Mouse (Mus musculus): ENCODE results near the gene Gm20388. TPM values are rescaled to one million over a fixed set of nuclear protein-coding genes. Genes with fewer than 3 reads are reported as not detected.

The Gm20388 gene
- total RNA-seq, 1 experiment = 27.0 TPM

- no peak for DNase-seq (ENCODE audit: low read depth, low spot score)
- H3K9me3 ChIP-seq (ENCODE audit: control insufficient read depth, insufficient read depth, low read depth, low read length) = no peaks in the 10 kb centered on the region
- no peak overlapping the region for H3K27ac ChIP-seq (ENCODE audit: insufficient read depth, low read depth, low read length, poor library complexity, severe bottlenecking)
- H3K36me3 ChIP-seq (ENCODE audit: control insufficient read depth, insufficient read depth, low read length, poor library complexity, severe bottlenecking) = no peaks in the 10 kb centered on the region
- peak overlapping the region in 1 of 2 experiments; percentile 56; a peak in 2 of 4 replicates for H3K4me3 ChIP-seq (ENCODE audit: insufficient read depth in 1 of 2, low read depth in 1 of 2, low read length in 2 of 2, poor library complexity in 1 of 2, severe bottlenecking in 1 of 2)
- peak overlapping the region; percentile 33; the same call in 1 of the 2 replicates for H3K9ac ChIP-seq (ENCODE audit: insufficient read depth, low read depth, low read length, poor library complexity, severe bottlenecking)
- in situ Hi-C loops (cut with MboI; ENCODE audit: low sequenced_read_pairs in 2 of 2, unreplicated experiment in 2 of 2) = no loop called here
- TF ChIP-seq ZNF384 (IDR thresholded peaks at IDR 0.05; ENCODE audit: low read depth, low read length) = no peak
- TF ChIP-seq CHD2 (IDR thresholded peaks at IDR 0.05; ENCODE audit: low read depth, low read length) = no peak
- TF ChIP-seq HCFC1 (IDR thresholded peaks at IDR 0.05; ENCODE audit: borderline replicate concordance, insufficient read depth, low read length) = no peak
- no peak for TF ChIP-seq MAFK (IDR thresholded peaks at IDR 0.05; ENCODE audit: insufficient read depth, low read depth, low read length)
- no peak for TF ChIP-seq ZC3H11A (IDR thresholded peaks at IDR 0.05; ENCODE audit: borderline replicate concordance, low read depth, low read length)
- peaks cover 0 to 9% of the 10 kb centered on the region in 2 experiments; a peak in 2 of 4 replicates for H3K4me1 ChIP-seq (ENCODE audit: control insufficient read depth in 2 of 2, insufficient read depth in 2 of 2, low read length in 2 of 2, poor library complexity in 1 of 2)
Measured at GRCm38 (mm10) chr8:121273620-121274019, 1363.0 kb downstream of the Gm20388 start.

DNA sequence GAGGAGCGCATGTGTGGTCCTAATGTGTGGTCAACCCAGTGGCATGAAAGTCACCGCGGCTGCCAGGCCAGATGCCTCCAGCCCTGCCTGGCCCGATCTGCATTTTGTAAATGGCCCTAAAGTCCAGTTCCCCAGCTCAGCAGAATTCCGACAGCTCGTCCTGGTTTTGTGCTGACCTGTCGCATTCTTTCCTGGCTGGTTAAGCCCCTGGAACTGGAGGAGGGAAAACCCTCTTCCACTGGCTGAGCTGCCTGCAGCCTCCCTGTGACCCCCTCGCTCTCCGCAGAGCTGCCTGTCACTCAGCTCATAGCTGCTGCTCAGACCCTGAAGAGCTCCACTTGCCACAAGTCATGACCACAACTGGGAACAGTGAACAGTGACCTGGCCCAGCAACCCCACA, 1369.8 kb downstream of the Gm20388 start:
- DNase-seq (ENCODE audit: low read depth, low spot score) = no peak
- no peak overlapping the region for H3K9ac ChIP-seq (ENCODE audit: insufficient read depth, low read depth, low read length, poor library complexity, severe bottlenecking)
- no peaks in the 10 kb centered on the region for H3K4me1 ChIP-seq (ENCODE audit: control insufficient read depth in 2 of 2, insufficient read depth in 2 of 2, low read length in 2 of 2, poor library complexity in 1 of 2)
- no peak overlapping the region for H3K4me3 ChIP-seq (ENCODE audit: insufficient read depth in 1 of 2, low read depth in 1 of 2, low read length in 2 of 2, poor library complexity in 1 of 2, severe bottlenecking in 1 of 2)
- in situ Hi-C loops (cut with MboI; ENCODE audit: low sequenced_read_pairs in 2 of 2, unreplicated experiment in 2 of 2) = no loop called here
- H3K36me3 ChIP-seq (ENCODE audit: control insufficient read depth, insufficient read depth, low read length, poor library complexity, severe bottlenecking) = no peaks in the 10 kb centered on the region
- no peak overlapping the region for H3K27ac ChIP-seq (ENCODE audit: insufficient read depth, low read depth, low read length, poor library complexity, severe bottlenecking)
- H3K9me3 ChIP-seq (ENCODE audit: control insufficient read depth, insufficient read depth, low read depth, low read length) = no peaks in the 10 kb centered on the region
- TF ChIP-seq ZNF384 (IDR thresholded peaks at IDR 0.05; ENCODE audit: low read depth, low read length) = no peak
- peak; percentile 49; the same call in 1 of the 2 replicates for TF ChIP-seq MAFK (IDR thresholded peaks at IDR 0.05; ENCODE audit: insufficient read depth, low read depth, low read length)

GRCm38 (mm10) chr8:121289346-121289745, 1378.7 kb downstream of the Gm20388 start:
- Histone ChIP-seq H3K27ac (ENCODE audit: insufficient read depth, low read depth, low read length, poor library complexity, severe bottlenecking) (no peak overlapping the region), H3K4me1 (ENCODE audit: control insufficient read depth in 2 of 2, insufficient read depth in 2 of 2, low read length in 2 of 2, poor library complexity in 1 of 2) (no peaks in the 10 kb centered on the region), H3K36me3 (ENCODE audit: control insufficient read depth, insufficient read depth, low read length, poor library complexity, severe bottlenecking) (no peaks in the 10 kb centered on the region), H3K9me3 (ENCODE audit: control insufficient read depth, insufficient read depth, low read depth, low read length) (no peaks in the 10 kb centered on the region), H3K4me3 (ENCODE audit: insufficient read depth in 1 of 2, low read depth in 1 of 2, low read length in 2 of 2, poor library complexity in 1 of 2, severe bottlenecking in 1 of 2) (no peak overlapping the region), H3K9ac (ENCODE audit: insufficient read depth, low read depth, low read length, poor library complexity, severe bottlenecking) (no peak overlapping the region)
- no peak for TF ChIP-seq MAFK (IDR thresholded peaks at IDR 0.05; ENCODE audit: insufficient read depth, low read depth, low read length)
- no peak for DNase-seq (ENCODE audit: low read depth, low spot score)
- in situ Hi-C loops (cut with MboI; ENCODE audit: low sequenced_read_pairs in 2 of 2, unreplicated experiment in 2 of 2) = no loop called here

DNA sequence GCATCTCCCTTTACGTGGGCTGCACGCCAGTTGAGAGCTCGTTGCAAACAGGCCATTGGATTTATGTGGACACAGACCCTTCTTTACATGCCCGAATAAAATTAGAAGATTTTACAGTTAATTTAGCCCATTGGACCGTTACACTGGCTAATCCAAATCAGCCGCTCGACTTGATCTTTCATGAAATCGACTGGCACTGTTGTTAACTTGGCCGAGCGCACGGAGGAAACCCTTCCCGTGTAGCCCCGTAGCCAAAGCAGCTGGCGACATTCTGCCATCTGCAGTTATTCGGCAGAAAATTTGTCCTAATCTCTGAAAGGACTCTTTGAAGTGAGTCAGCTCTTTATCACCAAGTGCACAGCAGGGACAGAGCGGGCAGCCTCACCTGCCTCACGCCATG, 1379.9 kb downstream of the Gm20388 start:
- TF ChIP-seq ZC3H11A (IDR thresholded peaks at IDR 0.05; ENCODE audit: borderline replicate concordance, low read depth, low read length) (no peak), MAFK (IDR thresholded peaks at IDR 0.05; ENCODE audit: insufficient read depth, low read depth, low read length) (no peak), HCFC1 (IDR thresholded peaks at IDR 0.05; ENCODE audit: borderline replicate concordance, insufficient read depth, low read length) (no peak), CHD2 (IDR thresholded peaks at IDR 0.05; ENCODE audit: low read depth, low read length) (no peak), ZNF384 (IDR thresholded peaks at IDR 0.05; ENCODE audit: low read depth, low read length) (no peak)

GRCm38 (mm10) chr8:121293418-121293817, 1382.8 kb downstream of the Gm20388 start:
- Histone ChIP-seq H3K4me1 (ENCODE audit: control insufficient read depth in 2 of 2, insufficient read depth in 2 of 2, low read length in 2 of 2, poor library complexity in 1 of 2) (peaks cover 0 to 2% of the 10 kb centered on the region in 2 experiments; a peak in 1 of 4 replicates), H3K27ac (ENCODE audit: insufficient read depth, low read depth, low read length, poor library complexity, severe bottlenecking) (no peak overlapping the region), H3K36me3 (ENCODE audit: control insufficient read depth, insufficient read depth, low read length, poor library complexity, severe bottlenecking) (no peaks in the 10 kb centered on the region), H3K9me3 (ENCODE audit: control insufficient read depth, insufficient read depth, low read depth, low read length) (no peaks in the 10 kb centered on the region), H3K4me3 (ENCODE audit: insufficient read depth in 1 of 2, low read depth in 1 of 2, low read length in 2 of 2, poor library complexity in 1 of 2, severe bottlenecking in 1 of 2) (no peak overlapping the region), H3K9ac (ENCODE audit: insufficient read depth, low read depth, low read length, poor library complexity, severe bottlenecking) (no peak overlapping the region)
- no peak for DNase-seq (ENCODE audit: low read depth, low spot score)
- no peak for TF ChIP-seq ZNF384 (IDR thresholded peaks at IDR 0.05; ENCODE audit: low read depth, low read length)
- no peak for TF ChIP-seq CHD2 (IDR thresholded peaks at IDR 0.05; ENCODE audit: low read depth, low read length)
- no peak for TF ChIP-seq HCFC1 (IDR thresholded peaks at IDR 0.05; ENCODE audit: borderline replicate concordance, insufficient read depth, low read length)
- no peak for TF ChIP-seq ZC3H11A (IDR thresholded peaks at IDR 0.05; ENCODE audit: borderline replicate concordance, low read depth, low read length)
- TF ChIP-seq MAFK (IDR thresholded peaks at IDR 0.05; ENCODE audit: insufficient read depth, low read depth, low read length) = no peak
- in situ Hi-C loops (cut with MboI; ENCODE audit: low sequenced_read_pairs in 2 of 2, unreplicated experiment in 2 of 2) = no loop called here

More for the DNA sequence above, 1379.9 kb downstream of the Gm20388 start:
- H3K4me1 ChIP-seq (ENCODE audit: control insufficient read depth in 2 of 2, insufficient read depth in 2 of 2, low read length in 2 of 2, poor library complexity in 1 of 2) = peaks cover 0 to 2% of the 10 kb centered on the region in 2 experiments; a peak in 1 of 4 replicates
- H3K27ac ChIP-seq (ENCODE audit: insufficient read depth, low read depth, low read length, poor library complexity, severe bottlenecking) = no peak overlapping the region
- no peak for DNase-seq (ENCODE audit: low read depth, low spot score)
- no peak overlapping the region for H3K9ac ChIP-seq (ENCODE audit: insufficient read depth, low read depth, low read length, poor library complexity, severe bottlenecking)
- in situ Hi-C loops (cut with MboI; ENCODE audit: low sequenced_read_pairs in 2 of 2, unreplicated experiment in 2 of 2) = no loop called here
- no peaks in the 10 kb centered on the region for H3K36me3 ChIP-seq (ENCODE audit: control insufficient read depth, insufficient read depth, low read length, poor library complexity, severe bottlenecking)
- no peaks in the 10 kb centered on the region for H3K9me3 ChIP-seq (ENCODE audit: control insufficient read depth, insufficient read depth, low read depth, low read length)
- H3K4me3 ChIP-seq (ENCODE audit: insufficient read depth in 1 of 2, low read depth in 1 of 2, low read length in 2 of 2, poor library complexity in 1 of 2, severe bottlenecking in 1 of 2) = no peak overlapping the region
